Mouse (Mus musculus) heart, embryonic 13.5 days (tissue): ENCODE results near the gene Cadps2. TPM values are rescaled to one million over a fixed set of nuclear protein-coding genes. Genes with fewer than 3 reads are reported as not detected.

Experiments used
- ATAC-seq: fragments of 200-750 bp; cut with Nextera tagmentation; 2 replicates; pipeline ENCODE4 v1.8.0; 2017; ENCODE audit warnings: moderate TSS enrichment; ENCODE audit not compliant: insufficient number of reproducible peaks, low FRiP score, low TSS enrichment; ENCODE audit errors: extremely low read depth
- H3K27ac ChIP-seq: fragments of 300-500 bp; sonication (generic); replicated peaks from 2 replicates; pipeline ENCODE4 v1.5.1; 2015; ENCODE audit warnings: moderate library complexity, mild to moderate bottlenecking, inconsistent platforms
- H3K27me3 ChIP-seq: fragments of 300-500 bp; sonication (generic); replicated peaks from 2 replicates; pipeline ENCODE4 v1.6.1; 2015; ENCODE audit warnings: mild to moderate bottlenecking, inconsistent platforms
- H3K36me3 ChIP-seq: fragments of 300-500 bp; sonication (generic); 2 replicates; pipeline ENCODE4 v1.6.1; 2015; ENCODE audit warnings: mild to moderate bottlenecking, inconsistent platforms
- H3K4me1 ChIP-seq: fragments of 300-500 bp; sonication (generic); 2 replicates; pipeline ENCODE4 v1.6.1; 2015; ENCODE audit warnings: inconsistent platforms
- H3K4me2 ChIP-seq: fragments of 300-500 bp; sonication (generic); 2 replicates; pipeline ENCODE4 v1.6.1; 2015; ENCODE audit warnings: inconsistent platforms, mild to moderate bottlenecking, moderate library complexity
- H3K4me3 ChIP-seq: fragments of 300-500 bp; sonication (generic); 2 replicates; pipeline ENCODE4 v1.5.1; 2015; ENCODE audit warnings: moderate library complexity, mild to moderate bottlenecking, inconsistent platforms
- H3K9ac ChIP-seq: fragments of 300-500 bp; sonication (generic); 2 replicates; pipeline ENCODE4 v1.6.1; 2015; ENCODE audit warnings: inconsistent platforms, mild to moderate bottlenecking, moderate library complexity
- H3K9me3 ChIP-seq: fragments of 300-500 bp; sonication (generic); 2 replicates; pipeline ENCODE4 v1.6.1; 2016; ENCODE audit warnings: inconsistent platforms
- WGBS: fragments of 180-500 bp; shearing (Covaris S2); methylation state at CpG from one replicate; pipeline ENCODE4 v1.1.7; 2015; ENCODE audit warnings: mixed read lengths; 5-methylcytosine and 5-hydroxymethylcytosine counted together
- polyA plus RNA-seq: library from polyadenylated mRNA; unstranded; fragments of >200 nt; fragmentation: Nextera tagmentation; extraction: Ambion mirVana; gene quantifications from 2 replicates; pipeline ENCODE4 v1.2.1, GENCODE M21; 2015

The Cadps2 gene
- polyA plus RNA-seq, 1 experiment from 2014 or later: 0.78 TPM

- no peaks in the 10 kb centered on the region for H3K27me3 ChIP-seq
- H3K27ac ChIP-seq: no peak overlapping the region
- no peak overlapping the region for H3K9ac ChIP-seq
- no peaks in the 10 kb centered on the region for H3K36me3 ChIP-seq
- H3K4me1 ChIP-seq: 0 out of 2 replicates have a peak, but pooled peaks cover 2% of the 10 kb centered on the region
- ATAC-seq: no peak
- no peaks in the 10 kb centered on the region for H3K9me3 ChIP-seq
- 2% methylated on average over 5 of the region's 5 CpGs for WGBS
- no peak overlapping the region for H3K4me2 ChIP-seq
- H3K4me3 ChIP-seq: no peak overlapping the region
Observed at GRCm38 (mm10) chr6:23457748-23458147, 381.5 kb downstream of the Cadps2 start.

GRCm38 (mm10) chr6:23453907-23454306 lies 385.3 kb downstream of the Cadps2 start:
- no peaks in the 10 kb centered on the region for H3K4me1 ChIP-seq
- no peaks in the 10 kb centered on the region for H3K9me3 ChIP-seq
- no peak overlapping the region for H3K9ac ChIP-seq
- H3K4me2 ChIP-seq: no peak overlapping the region
- H3K36me3 ChIP-seq: no peaks in the 10 kb centered on the region
- no peak for ATAC-seq
- no peak overlapping the region for H3K4me3 ChIP-seq
- H3K27ac ChIP-seq: no peak overlapping the region
- 45% methylated on average over 5 of the region's 5 CpGs for WGBS
- H3K27me3 ChIP-seq: no peaks in the 10 kb centered on the region

GRCm38 (mm10) chr6:23439897-23440296 lies 399.3 kb downstream of the Cadps2 start:
- Histone ChIP-seq H3K4me2 (no peak overlapping the region), H3K4me3 (no peak overlapping the region), H3K27ac (no peak overlapping the region), H3K4me1 (no peaks in the 10 kb centered on the region), H3K9ac (no peak overlapping the region), H3K36me3 (no peaks in the 10 kb centered on the region), H3K9me3 (no peaks in the 10 kb centered on the region), H3K27me3 (no peaks in the 10 kb centered on the region)
- WGBS: 59% methylated on average over 3 of the region's 3 CpGs
- no peak for ATAC-seq

GRCm38 (mm10) chr6:23410256-23411049 lies 428.8 kb downstream of the Cadps2 start:
- 6% methylated on average over 12 of the region's 12 CpGs for whole genome bisulfite sequencing

GRCm38 (mm10) chr6:23394131-23394530 lies 445.1 kb downstream of the Cadps2 start:
- no peaks in the 10 kb centered on the region for H3K9me3 ChIP-seq
- no peaks in the 10 kb centered on the region for H3K27me3 ChIP-seq
- no peak overlapping the region for H3K27ac ChIP-seq
- WGBS: 77% methylated on average over 2 of the region's 2 CpGs
- no peak for ATAC-seq
- no peak overlapping the region for H3K9ac ChIP-seq
- no peak overlapping the region for H3K4me2 ChIP-seq
- no peaks in the 10 kb centered on the region for H3K4me1 ChIP-seq
- H3K36me3 ChIP-seq: no peaks in the 10 kb centered on the region
- H3K4me3 ChIP-seq: no peak overlapping the region

More at GRCm38 (mm10) chr6:23410256-23411049, 428.8 kb downstream of the Cadps2 start:
- H3K4me3 ChIP-seq: no peak overlapping the region
- H3K27me3 ChIP-seq: no peaks in the 10 kb centered on the region
- H3K9me3 ChIP-seq: no peaks in the 10 kb centered on the region
- no peak for ATAC-seq
- no peaks in the 10 kb centered on the region for H3K4me1 ChIP-seq
- no peaks in the 10 kb centered on the region for H3K36me3 ChIP-seq
- peak overlapping the region; percentile 30 for H3K4me2 ChIP-seq
- no peak overlapping the region for H3K9ac ChIP-seq
- no peak overlapping the region for H3K27ac ChIP-seq

- no peaks in the 10 kb centered on the region for H3K27me3 ChIP-seq
- H3K9me3 ChIP-seq: no peaks in the 10 kb centered on the region
- H3K4me2 ChIP-seq: no peak overlapping the region
- 84% methylated on average over 4 of the region's 4 CpGs for WGBS
- no peaks in the 10 kb centered on the region for H3K4me1 ChIP-seq
- no peak overlapping the region for H3K4me3 ChIP-seq
- no peak overlapping the region for H3K9ac ChIP-seq
- no peak for ATAC-seq
- no peak overlapping the region for H3K27ac ChIP-seq
- H3K36me3 ChIP-seq: no peaks in the 10 kb centered on the region
Observed at GRCm38 (mm10) chr6:23392711-23393110, 446.5 kb downstream of the Cadps2 start.

GRCm38 (mm10) chr6:23386711-23387110 lies 452.5 kb downstream of the Cadps2 start:
- no peaks in the 10 kb centered on the region for H3K36me3 ChIP-seq
- H3K4me2 ChIP-seq: no peak overlapping the region
- no peak for ATAC-seq
- H3K9me3 ChIP-seq: no peaks in the 10 kb centered on the region
- H3K9ac ChIP-seq: no peak overlapping the region
- H3K4me1 ChIP-seq: no peaks in the 10 kb centered on the region
- H3K27ac ChIP-seq: no peak overlapping the region
- WGBS: 44% methylated on average over 5 of the region's 5 CpGs
- H3K27me3 ChIP-seq: no peaks in the 10 kb centered on the region
- no peak overlapping the region for H3K4me3 ChIP-seq

- Histone ChIP-seq H3K36me3 (no peaks in the 10 kb centered on the region), H3K9me3 (no peaks in the 10 kb centered on the region), H3K4me3 (no peak overlapping the region), H3K27me3 (no peaks in the 10 kb centered on the region), H3K27ac (no peak overlapping the region), H3K4me2 (no peak overlapping the region), H3K9ac (no peak overlapping the region), H3K4me1 (no peaks in the 10 kb centered on the region)
- WGBS: 53% methylated on average over 1 of the region's 1 CpGs
- no peak for ATAC-seq
Observed at GRCm38 (mm10) chr6:23383004-23383347, 456.2 kb downstream of the Cadps2 start.

GRCm38 (mm10) chr6:23382283-23383003 lies 456.8 kb downstream of the Cadps2 start:
- Histone ChIP-seq H3K4me1 (no peaks in the 10 kb centered on the region), H3K9ac (no peak overlapping the region), H3K4me2 (no peak overlapping the region), H3K27ac (no peak overlapping the region), H3K4me3 (no peak overlapping the region), H3K36me3 (no peaks in the 10 kb centered on the region), H3K9me3 (no peaks in the 10 kb centered on the region), H3K27me3 (no peaks in the 10 kb centered on the region)
- 46% methylated on average over 12 of the region's 12 CpGs for WGBS
- ATAC-seq: no peak

- H3K9ac ChIP-seq: no peak overlapping the region
- ATAC-seq: no peak
- H3K4me2 ChIP-seq: no peak overlapping the region
- no peaks in the 10 kb centered on the region for H3K4me1 ChIP-seq
- H3K27me3 ChIP-seq: no peaks in the 10 kb centered on the region
- 84% methylated on average over 7 of the region's 7 CpGs for WGBS
- H3K27ac ChIP-seq: no peak overlapping the region
- H3K36me3 ChIP-seq: no peaks in the 10 kb centered on the region
- H3K4me3 ChIP-seq: no peak overlapping the region
- H3K9me3 ChIP-seq: no peaks in the 10 kb centered on the region
Observed at GRCm38 (mm10) chr6:23376327-23376726, 462.9 kb downstream of the Cadps2 start.

GRCm38 (mm10) chr6:23361842-23362451 lies 477.3 kb downstream of the Cadps2 start:
- Histone ChIP-seq H3K4me2 (no peak overlapping the region), H3K27me3 (no peaks in the 10 kb centered on the region), H3K4me1 (no peaks in the 10 kb centered on the region), H3K9ac (no peak overlapping the region), H3K27ac (no peak overlapping the region), H3K9me3 (no peaks in the 10 kb centered on the region), H3K36me3 (no peaks in the 10 kb centered on the region), H3K4me3 (no peak overlapping the region)
- ATAC-seq: no peak
- WGBS: 74% methylated on average over 8 of the region's 8 CpGs
